Mouse (Mus musculus): ENCODE measurements around the gene Slc38a3.

Slc38a3 gene

DNA sequence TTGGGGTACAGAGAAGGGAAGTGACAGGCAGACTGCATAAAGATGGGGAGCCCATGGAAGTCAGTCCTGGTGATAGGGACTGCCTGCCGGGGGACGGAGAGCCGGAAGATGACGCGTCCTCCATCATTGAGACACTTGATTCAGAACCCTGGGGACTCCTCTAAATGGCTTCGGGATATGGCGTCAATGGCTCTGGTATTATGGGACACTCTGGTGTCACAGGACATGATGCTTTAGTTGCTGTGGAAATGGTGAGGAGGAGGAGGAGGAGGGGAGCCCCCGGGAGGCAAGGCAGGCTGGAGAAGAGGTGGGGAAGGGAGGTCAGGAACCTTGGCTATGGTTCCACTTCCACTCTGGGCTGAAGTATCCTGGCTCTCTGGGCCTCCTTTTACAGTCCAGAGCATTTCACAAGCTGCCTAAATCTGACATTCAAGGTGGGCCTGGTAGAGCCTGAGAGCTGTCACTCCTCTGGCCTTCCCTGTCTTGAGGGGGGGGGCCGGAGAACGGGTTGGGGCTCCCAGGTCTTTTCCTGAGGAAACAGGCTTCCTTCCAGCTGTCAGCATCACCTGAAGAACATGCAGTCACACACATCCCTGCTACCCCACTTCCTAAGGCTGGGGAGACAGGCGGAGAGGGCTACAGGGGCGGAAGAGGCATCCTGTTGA, 26.2 kb upstream of the Slc38a3 start:
- DNase-seq, result no peak

DNA sequence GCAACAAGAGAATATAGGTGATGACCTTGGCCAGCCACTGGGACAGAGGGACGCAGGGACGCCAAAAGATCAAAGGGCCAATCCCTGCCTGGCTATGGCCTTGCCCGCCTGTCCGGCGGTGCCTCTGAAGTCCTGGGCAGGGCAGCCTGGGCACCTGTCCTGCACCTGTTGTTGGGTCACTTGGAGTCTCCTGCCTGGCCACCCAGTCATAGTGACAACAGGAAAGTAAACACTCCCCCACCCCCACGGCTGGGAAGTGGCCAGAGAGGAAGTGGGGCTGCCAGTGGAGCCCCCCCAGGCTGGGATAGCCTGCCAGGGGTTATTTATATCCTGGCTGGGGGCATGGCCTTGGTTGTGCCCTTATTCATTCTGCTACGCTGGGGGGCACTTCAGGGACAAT, 25.3 kb upstream of the Slc38a3 start:
- no peak for DNase-seq

DNA sequence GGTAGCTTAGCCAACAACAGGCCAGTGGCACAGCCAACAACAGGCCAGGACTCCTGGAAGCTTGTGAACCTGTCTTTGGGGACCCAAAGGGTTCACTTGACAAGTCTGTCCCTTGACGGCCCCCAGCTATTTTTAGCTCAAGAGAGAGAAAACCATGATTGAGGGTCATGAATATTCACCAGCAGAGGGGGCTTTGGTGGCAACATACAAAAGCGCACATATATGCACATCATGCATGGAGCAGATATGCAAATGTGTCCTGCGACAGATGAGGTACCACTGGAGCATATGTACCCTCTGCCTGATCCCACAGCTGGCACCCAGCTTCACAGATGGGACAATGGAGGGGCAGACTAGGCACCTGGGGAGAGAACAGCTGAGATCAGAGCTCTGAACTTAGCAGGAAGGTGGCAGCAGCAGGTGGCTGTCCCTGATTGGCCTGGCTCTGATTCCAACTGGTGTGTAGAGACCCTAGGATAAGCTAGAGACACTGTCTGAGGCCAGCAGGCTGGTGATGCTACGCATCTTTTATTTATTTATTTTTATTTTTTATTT, 24.2 kb upstream of the Slc38a3 start:
- no peak for DNase-seq

DNA sequence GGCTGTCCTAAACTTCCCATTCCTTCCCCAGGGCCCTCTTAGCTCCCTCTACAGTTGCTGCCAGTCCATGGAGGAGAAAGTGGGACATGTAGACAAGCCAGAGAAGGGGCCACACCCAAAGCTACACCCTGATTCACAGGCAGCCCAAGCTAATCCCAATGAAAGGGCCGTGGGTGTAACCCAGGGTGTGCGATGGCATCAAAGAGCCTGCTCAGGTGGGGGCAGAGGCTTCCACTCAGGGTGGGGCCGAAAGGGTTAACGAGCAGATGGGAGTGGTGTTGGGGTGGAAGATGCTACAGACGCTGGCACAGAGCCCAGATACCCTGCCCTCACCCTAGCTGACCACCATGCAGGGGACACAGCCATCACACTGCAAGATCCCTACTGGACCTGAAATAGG, 23.5 kb upstream of the Slc38a3 start:
- DNase-seq, result no peak

GRCm38 (mm10) chr9:107690391-107690790, 21.1 kb upstream of the Slc38a3 start:
- DNase-seq, result no peak

DNA sequence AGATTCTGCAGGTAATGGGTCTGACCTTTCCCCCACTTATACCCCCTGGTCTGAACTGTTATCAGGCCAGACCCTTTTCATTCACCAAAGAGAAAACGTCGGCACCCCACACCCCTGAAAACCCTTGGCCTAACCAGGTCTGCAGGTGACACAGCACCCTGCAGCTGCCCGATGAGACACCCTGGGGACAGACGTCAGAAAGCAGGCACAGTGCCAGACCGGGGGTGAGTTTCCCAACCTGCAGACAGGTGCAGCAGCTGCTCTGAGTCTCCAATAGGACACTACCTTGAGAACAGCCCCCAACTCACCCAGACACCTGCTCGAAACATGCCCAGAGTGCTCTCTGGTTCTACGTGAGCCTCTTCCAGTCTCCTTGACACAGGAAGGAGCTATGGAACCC, 19.6 kb upstream of the Slc38a3 start:
- no peak for DNase-seq

GRCm38 (mm10) chr9:107688415-107688814, 19.1 kb upstream of the Slc38a3 start:
- DNase-seq, result no peak

- peak; percentile 75 for DNase-seq
These were observed 16.1 kb upstream of the Slc38a3 start for GRCm38 (mm10) chr9:107685231-107685981.

GRCm38 (mm10) chr9:107682405-107682804, 13.1 kb upstream of the Slc38a3 start:
- DNase-seq, result no peak

- no peak for DNase-seq
These were observed 10.2 kb upstream of the Slc38a3 start, which contains the start of gene Gnat1 for GRCm38 (mm10) chr9:107679501-107679900. Gene Gnat1, minus strand, starts transcription at chr9:107679712.

DNA sequence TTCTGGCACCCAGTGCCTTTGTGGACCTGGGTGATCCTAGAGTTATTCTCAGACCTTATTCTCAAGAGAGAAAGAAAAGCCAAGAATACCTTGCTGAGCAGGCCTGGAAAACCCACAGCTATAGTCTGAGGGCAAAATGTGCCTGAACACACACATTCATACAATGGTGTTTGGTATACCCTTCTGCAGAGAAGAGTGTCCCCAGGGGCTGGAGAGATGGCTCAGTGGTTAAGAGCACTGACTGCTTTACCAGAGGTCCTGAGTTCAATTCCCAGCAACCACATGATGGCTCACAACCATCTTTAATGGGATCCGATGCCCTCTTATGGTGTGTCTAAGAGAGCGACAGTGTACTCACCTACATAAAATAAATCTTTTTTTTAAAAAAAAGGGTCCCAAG, 9.5 kb upstream of the Slc38a3 start:
- DNase-seq, result no peak

DNA sequence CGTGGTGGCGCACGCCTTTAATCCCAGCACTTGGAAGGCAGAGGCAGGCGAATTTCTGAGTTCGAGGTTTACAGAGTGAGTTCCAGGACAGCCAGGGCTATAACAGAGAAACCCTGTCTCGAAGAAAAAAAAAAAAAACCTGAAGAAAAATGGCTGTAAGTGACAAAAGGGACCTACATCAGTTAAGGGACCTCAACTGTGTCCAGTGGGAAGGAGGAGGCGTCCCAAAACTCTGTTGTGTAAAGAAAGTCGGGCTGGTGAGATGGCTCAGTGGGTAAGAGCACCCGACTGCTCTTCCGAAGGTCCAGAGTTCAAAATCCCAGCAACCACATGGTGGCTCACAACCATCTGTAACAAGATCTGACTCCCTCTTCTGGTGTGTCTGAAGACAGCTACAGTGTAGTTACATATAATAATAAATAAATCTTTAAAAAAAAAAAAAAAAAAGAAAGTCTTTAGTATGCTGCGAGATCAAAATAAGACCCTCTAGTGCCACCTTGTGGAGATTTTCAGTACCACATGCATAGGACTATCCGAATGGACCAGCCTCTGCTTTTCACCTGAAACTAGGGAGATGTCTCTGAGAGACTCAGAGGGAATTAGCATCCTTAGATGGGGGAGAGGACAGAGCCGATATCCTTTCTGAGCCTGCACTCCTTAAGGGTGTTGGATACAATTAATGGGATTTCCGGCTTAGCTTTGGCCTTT, 8.6 kb upstream of the Slc38a3 start:
- peak; percentile 73 for DNase-seq

DNA sequence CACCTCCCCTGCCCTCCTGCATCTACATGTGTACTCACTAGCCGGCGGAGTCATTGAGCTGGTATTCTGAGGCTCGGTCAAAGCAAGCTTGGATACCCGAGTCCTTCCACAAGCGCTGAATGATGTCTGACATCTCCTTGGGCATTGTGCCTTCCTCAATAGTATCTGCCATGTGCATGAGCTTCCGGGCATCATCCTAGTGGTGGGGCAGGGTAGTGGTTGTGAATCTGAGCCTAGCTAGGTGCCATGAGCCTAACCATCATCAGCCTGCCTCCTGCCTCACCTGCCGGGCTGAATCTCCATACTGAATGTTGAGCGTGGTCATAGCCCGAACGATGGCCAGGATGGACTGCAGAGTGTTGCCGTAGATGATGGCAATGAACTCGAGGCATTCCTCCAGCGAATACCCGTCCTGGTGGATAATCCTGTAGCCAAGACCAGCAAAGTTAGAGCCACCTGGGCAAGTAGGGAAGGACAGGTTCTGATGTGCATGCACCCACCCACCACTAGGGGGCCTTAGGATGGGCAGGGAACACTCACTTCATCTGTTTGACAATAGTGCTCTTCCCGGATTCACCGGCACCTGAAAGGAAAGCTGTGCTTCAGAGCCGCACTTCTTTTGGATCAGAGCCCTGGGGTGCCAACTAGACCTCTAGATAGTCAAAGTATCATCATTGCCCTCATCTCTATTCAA, 7.9 kb upstream of the Slc38a3 start:
- no peak for DNase-seq

DNA sequence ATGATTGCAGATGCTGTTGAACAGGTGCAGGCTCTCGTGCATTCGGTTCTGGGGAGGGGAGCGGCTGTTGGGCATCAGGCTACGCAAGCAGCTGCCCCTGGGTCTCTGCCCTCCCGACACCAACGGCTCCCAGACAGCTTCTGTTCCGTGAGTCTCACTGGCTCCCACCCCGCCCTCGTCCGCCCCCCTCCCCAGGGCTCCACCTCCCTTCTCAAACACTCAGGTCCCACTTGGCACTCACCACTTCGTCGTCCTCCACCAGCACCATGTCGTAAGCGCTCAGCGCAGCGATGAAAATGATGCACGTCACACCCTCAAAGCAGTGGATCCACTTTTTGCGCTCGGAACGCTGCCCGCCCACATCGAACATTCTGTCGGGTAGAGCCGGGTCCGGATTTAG, 7.0 kb upstream of the Slc38a3 start:
- peak; percentile 45 for DNase-seq

DNA sequence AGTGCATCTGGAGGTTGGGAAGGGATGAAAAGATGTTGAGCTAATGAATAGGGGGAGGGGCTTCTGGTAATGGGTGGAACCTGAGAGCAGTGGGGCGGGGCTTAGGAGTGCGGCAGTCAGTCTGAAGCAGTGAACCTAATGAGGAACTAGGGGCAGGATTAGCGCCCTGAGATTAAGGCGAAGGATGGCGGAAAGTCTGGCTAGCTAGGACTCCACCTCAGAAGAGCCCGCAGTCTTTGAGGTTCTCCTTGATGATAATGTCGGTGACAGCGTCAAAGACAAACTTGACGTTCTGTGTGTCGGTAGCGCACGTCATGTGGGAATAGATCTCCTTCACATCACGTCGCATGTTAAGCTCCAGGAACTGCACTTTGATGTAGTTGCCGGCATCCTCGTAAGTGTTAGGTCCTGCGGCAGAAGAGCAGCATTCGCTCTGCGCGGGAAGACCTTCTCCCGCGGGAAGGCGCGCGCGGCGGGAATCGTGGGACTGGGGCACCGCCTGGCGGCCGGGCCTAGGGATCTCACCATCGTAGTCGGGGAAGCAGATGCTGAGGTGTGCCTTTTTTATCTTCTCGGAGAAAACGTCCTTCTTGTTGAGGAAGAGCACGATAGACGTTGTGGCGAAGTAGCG, 6.5 kb upstream of the Slc38a3 start:
- peak; percentile 80 for DNase-seq

- no peak for DNase-seq
These were observed 5.5 kb upstream of the Slc38a3 start for GRCm38 (mm10) chr9:107674609-107675429.

- DNase-seq, result no peak
These were observed 929 bp upstream of the Slc38a3 start for GRCm38 (mm10) chr9:107670259-107670658.

DNA sequence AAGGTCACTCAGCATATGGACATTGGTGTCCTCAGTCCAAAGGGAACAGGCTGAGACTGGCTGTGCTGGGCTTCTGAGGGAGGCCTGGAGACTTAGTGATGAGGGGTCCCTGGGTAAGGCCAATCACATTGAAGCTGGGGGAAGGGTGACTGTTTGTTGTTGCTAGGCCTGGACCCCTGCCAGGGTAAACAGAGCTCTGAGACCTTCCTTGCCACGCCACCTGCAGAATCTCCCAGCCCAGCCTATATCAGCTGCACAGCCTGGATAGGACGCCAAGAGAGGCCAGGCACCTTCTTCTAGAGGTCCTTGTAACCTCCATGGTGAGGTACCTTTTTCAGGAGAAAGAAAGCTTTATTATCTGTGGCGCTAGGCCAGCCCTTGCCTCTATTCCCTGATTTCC, 414 bp downstream of the Slc38a3 start:
- no peak for DNase-seq

DNA sequence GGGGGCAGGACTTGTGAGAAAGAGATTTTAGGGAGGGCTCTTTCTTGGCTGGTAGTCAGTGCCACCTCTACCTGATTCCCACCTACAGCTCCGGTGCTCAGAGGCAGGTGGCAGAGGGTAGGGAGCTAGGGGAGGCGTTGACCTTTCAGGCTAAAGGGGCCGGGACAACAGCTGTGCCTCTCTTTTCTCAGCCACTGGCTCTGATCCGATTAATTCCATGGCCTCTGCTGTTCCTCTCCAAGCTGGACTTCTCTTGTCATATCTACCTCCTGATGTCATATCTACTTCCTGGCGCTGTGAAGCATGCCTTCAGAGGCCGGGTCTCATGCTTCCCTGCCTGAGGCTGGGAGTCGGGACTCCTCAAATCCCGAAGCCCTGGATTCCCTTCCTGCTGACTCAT, 1.3 kb downstream of the Slc38a3 start:
- no peak for DNase-seq

DNA sequence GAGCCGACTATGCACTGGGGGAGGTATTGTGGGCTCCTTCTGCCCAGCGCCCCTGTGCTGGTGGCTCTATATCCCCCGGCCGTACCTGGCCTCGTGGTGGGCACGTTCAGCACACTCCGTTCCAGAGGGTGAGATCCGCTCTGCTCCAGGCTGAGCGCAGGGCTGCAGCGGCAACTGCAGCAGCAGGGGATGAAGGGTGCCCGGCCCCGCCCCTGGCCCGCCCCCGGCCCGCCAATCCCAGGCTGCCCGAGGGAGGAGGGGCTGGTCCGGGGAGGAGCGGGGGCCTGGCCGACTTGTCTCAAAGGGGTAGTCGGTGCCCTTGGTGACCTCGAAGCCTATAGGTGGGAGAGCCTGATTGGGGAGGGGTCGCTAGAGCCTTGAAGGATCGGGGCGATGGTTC, 2.1 kb downstream of the Slc38a3 start:
- DNase-seq, result peak; percentile 43

DNA sequence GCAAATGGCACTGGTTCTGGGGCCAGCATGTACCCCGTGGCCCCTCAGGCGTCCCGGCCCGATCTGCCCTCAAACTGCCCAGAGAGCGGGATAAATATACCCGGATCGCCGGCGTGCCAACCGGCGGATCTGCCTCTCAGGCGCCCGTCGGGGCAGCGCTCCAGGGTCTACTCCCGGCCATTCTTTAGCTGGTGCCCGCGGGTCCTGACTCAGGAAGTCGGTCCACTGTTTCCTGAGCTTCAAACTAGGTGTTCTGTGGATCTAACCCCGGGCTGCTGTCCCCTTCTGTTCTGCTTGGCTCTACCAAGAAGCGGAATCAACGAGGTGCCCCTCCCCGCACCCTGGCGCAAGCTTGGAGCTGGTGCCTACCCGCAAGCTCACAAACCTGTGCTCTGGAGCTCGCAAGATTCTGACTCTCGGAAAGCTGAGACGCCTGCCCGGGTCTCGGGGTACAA, 2.6 kb downstream of the Slc38a3 start:
- DNase-seq, result no peak

DNA sequence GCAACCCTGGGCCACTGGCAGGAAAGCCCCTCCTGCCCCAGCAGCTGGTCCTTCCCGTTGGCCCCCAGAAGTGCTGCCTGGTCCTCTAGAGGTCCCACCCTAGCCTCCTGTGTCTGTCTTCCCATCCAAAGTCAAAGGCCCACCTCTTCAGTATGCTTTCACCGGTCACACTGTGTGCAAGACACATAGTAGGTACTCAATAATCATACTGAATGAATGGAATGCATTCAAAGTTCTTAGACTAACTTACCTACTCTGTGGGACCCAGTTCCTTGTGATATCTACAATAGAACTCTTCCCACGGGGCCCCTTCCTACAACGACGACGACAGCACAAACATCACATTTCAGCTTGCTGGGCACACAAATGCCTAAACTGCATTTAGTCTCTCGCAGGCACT, 4.0 kb downstream of the Slc38a3 start:
- DNase-seq, result no peak
